Mouse (Mus musculus) cerebellum, adult 11 months (tissue): ENCODE measurements around the gene Slc38a3.

Source experiments
- DNase-seq: peaks from one replicate; pipeline ENCODE4 v3.0.0; 2022

The Slc38a3 gene

DNA sequence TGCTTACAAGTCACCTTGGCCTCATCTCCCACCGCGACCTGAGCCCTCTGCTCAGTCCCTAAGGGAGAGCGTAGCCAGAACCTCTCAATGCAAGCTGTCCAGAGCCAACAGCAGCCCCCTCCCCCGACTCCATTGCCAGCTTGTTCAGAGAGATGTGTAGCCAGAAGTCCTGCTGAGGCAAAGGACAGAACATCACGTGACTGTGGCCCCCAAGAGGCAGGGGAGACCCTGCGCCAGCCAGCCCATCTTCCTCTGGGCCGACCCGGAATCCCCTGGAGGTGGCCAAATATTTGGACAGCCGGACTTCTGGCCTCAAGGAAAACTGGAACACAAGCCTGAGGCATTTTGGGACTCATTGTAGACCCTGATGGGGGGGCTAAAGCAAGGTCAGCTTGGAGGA lies 5.8 kb downstream of the Slc38a3 start:
- no peak for DNase-seq

DNA sequence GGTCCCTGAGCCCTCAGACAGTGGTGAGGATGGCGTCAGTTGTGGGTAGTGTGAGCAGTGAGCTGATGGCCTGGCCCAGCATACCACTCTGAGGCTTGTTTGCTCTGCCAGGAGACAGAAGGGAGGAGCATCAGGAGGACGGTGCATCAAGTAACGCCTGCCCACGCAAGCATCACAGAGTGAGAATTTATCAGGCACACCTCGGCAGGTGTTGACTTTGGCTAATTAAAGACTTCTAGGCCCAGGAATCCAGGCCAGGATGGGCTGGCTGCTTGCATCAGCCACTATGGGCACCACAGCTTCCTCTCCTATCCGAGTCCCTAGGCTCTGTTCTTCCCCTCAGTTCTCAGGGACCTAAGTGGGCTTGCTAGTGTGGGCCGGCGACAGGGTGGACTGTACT lies 7.0 kb downstream of the Slc38a3 start:
- no peak for DNase-seq

DNA sequence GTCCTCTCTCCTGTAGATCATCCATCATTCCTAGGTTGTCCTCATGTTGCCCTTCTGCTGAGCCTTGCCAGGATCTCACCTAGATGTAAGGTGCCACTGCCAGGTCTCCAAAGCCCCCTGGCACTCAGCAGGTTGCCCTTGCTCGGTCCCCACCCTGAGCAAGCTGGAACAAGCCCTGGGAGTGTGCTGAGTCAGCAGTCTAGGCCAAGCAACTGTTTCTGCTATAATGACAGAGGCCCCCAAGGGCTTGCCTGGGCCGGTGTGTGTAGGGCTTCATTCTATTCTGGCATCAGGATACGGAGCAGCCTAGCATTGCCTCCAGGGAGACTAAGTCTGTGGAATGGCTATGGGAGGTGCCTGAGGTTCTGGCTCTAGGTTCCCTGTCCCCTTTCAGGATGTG lies 8.6 kb downstream of the Slc38a3 start:
- no peak for DNase-seq

DNA sequence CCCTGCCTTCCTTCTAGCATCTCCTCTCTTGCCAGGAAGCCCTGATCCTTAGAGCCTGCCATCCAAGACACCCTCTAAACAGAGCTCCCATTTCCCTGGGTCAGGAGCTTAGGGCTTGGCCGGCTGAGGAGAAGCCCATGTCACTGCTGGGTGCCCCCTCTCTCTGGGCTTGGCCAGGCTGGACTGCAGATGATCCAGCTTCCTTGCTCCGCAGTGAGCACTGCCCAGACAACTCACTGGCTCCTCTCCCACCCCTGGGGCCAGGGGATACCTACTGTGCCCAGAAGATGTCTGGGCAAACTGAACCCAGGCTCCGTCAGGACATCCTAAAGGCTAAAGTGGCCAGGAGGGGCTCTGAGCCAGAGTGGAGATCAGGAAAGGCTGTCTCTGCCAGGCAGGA lies 9.4 kb downstream of the Slc38a3 start:
- DNase-seq = no peak

DNA sequence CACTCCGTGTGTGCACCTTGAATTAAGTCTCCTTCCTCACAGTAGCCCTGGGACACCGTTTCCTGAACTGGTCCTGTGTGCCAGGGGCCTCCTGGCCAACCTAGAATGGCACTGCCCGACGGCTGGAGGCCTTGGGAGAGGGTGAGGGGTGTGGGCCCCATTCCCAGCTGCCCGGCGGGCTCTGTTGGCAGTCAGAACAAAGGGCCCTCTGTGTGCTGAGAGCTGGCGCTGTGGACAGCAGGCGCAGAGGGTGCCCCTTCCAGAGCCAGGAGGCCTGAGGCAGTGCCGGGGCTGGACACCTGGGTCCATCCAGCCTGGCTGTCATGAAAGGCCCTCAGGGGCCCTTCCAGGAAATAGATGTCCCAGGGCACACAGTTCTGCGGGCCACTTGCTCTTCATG lies 9.8 kb downstream of the Slc38a3 start:
- no peak for DNase-seq

DNA sequence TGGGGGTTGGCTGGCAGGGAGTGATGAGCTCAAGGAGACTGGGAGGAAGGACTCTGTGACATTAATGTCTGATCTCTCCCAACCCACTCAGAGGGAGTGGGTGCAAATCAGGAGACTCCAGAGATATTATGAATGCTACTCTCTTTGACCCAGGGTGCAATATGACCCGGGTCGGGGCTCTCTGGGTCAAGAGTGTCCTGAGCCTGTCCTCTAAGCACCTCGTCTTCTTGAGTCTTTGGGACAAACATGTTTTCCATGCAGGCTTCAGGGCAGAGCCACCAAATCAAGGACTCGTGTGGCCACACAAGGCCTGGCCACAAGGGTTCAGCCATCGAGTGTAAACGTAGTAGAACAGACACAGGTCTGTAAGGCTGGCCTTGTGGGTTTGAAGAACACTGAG lies 11.2 kb downstream of the Slc38a3 start:
- no peak for DNase-seq

DNA sequence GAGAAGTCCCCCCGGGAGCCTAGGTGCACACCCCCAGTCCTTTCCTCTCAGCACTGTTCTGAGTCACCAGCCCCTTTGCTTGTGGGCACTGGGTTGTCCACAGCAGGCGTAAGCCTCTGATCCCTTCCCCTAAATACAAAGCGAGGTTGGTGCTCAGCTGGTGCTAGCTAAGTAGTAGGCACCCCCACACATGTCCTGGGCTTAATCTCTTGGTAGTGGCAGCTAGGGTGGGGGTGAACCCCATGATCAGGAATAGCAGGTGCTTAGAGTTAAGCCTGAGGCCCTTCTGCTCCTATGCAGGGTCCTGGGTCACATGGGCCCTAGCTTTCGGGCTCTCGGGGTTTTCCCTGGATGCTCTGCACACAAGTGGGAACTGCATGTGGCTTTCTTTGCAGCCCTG lies 12.2 kb downstream of the Slc38a3 start:
- no peak for DNase-seq

GRCm38 (mm10) chr9:107654585-107654984 lies 14.7 kb downstream of the Slc38a3 start:
- no peak for DNase-seq

- no peak for DNase-seq
These were observed 15.9 kb downstream of the Slc38a3 start for GRCm38 (mm10) chr9:107653474-107653873.

- DNase-seq = no peak
These were observed 18.4 kb downstream of the Slc38a3 start for GRCm38 (mm10) chr9:107650708-107651481.

DNA sequence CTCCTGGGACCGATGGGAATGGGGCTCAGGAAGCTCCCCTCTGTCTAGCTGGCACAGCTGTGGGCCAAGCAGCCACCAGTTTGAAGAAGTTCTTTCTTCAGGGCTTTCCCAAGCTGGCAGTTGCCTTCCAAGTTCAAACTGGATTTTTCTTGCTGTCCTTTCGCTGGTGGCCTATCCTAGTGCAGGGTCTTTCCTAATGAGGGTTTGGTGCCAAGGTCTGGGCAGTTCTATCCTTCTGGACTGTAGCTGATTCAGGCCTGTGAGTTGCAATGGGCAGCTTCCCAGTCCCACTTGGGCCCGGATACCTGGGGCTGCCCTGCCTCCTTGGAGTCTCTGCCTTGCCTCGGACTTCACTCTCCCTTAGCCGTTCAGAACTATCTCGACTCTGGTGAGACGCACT lies 19.1 kb downstream of the Slc38a3 start:
- no peak for DNase-seq

DNA sequence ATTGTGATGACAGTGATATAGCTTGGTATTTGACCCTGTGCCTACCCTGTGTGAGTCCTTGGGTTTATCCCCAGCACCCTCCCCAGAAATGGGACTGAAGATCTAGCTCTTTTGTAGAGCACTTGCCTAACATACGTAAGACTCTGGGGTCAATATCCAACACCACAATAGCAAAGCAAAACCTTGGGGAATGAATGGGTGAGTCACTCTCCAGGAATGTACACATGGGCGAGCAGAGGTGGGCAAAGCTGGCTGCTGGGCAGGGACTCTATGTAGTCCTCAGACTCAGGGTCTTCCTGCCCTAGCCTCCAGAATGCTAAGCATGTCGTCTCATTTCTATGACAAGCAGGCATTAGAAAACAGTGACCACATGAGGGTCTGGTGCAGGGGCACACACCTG lies 20.6 kb downstream of the Slc38a3 start:
- DNase-seq = no peak

DNA sequence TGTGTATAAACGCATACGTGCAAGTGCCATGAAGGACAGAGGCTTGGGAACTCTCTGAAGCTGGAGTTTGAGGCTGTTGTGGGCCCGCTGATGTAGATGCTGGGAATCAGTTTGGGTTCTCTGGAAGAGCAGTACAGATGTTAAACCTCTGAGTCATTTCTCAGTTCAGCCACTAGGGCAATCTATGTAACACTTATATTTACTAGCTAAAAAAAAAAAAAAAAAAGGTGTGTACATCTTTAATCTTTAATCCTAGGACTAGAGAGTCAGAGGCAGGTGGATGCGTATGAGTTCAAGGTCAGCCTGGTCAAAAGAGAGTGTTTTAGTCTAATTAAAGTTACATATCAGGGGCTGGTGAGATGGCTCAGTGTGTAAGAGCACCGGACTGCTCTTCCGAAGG lies 22.4 kb downstream of the Slc38a3 start:
- no peak for DNase-seq

GRCm38 (mm10) chr9:107645577-107645976 lies 23.8 kb downstream of the Slc38a3 start:
- peak; percentile 74 for DNase-seq

GRCm38 (mm10) chr9:107645153-107645510 lies 24.2 kb downstream of the Slc38a3 start:
- DNase-seq = no peak

GRCm38 (mm10) chr9:107644495-107645152 lies 24.7 kb downstream of the Slc38a3 start:
- DNase-seq = peak; percentile 92

GRCm38 (mm10) chr9:107643544-107644214 lies 25.7 kb downstream of the Slc38a3 start:
- no peak for DNase-seq

- DNase-seq = no peak
These were observed 27.7 kb downstream of the Slc38a3 start for GRCm38 (mm10) chr9:107641666-107642065.

GRCm38 (mm10) chr9:107640257-107640772 lies 29.0 kb downstream of the Slc38a3 start:
- DNase-seq = no peak

- DNase-seq = no peak
These were observed 32.3 kb downstream of the Slc38a3 start for GRCm38 (mm10) chr9:107637070-107637469.

GRCm38 (mm10) chr9:107635279-107636028 lies 33.9 kb downstream of the Slc38a3 start, which contains the start of gene Gnai2:
Gene Gnai2 (minus strand): TSS chr9:107635367.
- DNase-seq = peak; percentile 92

GRCm38 (mm10) chr9:107634406-107635278 lies 34.7 kb downstream of the Slc38a3 start:
- no peak for DNase-seq
